Mouse (Mus musculus): ENCODE measurements at regions not wholly inside any gene's neighbourhood (a gene's known extent, or its start where the extent isn't known, plus 50 kb on each side); places are given as distances from the start of the nearest gene placed in this dataset.

GRCm38 (mm10) chr14:106190721-106191120 lies 84.7 kb downstream of the Trim52 start:
- no peak for DNase-seq (ENCODE audit: low spot score)

- DNase-seq (ENCODE audit: low spot score), result no peak
Measured at GRCm38 (mm10) chr14:106193583-106193982, 87.6 kb downstream of the Trim52 start.

- no peak for DNase-seq (ENCODE audit: low spot score)
Measured at GRCm38 (mm10) chr14:106194104-106194503, 88.1 kb downstream of the Trim52 start.

- DNase-seq (ENCODE audit: low spot score), result no peak
Measured at GRCm38 (mm10) chr14:106197826-106198225, 91.8 kb downstream of the Trim52 start.

GRCm38 (mm10) chr14:106199109-106199508 lies 93.1 kb downstream of the Trim52 start:
- no peak for DNase-seq (ENCODE audit: low spot score)

GRCm38 (mm10) chr14:106199536-106200319 lies 93.7 kb downstream of the Trim52 start:
- DNase-seq (ENCODE audit: low spot score), result no peak

GRCm38 (mm10) chr14:106211062-106211461 lies 105.1 kb downstream of the Trim52 start:
- DNase-seq (ENCODE audit: low spot score), result no peak

- no peak for DNase-seq (ENCODE audit: low spot score)
Measured at GRCm38 (mm10) chr14:106217681-106218080, 111.7 kb downstream of the Trim52 start.

- DNase-seq (ENCODE audit: low spot score), result no peak
Measured at GRCm38 (mm10) chr14:106219293-106219797, 113.3 kb downstream of the Trim52 start.

- DNase-seq (ENCODE audit: low spot score), result no peak
Measured at GRCm38 (mm10) chr14:106225401-106225800, 119.4 kb downstream of the Trim52 start.

GRCm38 (mm10) chr14:106241721-106242405 lies 135.9 kb downstream of the Trim52 start:
- DNase-seq (ENCODE audit: low spot score), result no peak

- no peak for DNase-seq (ENCODE audit: low spot score)
Measured at GRCm38 (mm10) chr14:106259396-106260108, 153.6 kb downstream of the Trim52 start.

GRCm38 (mm10) chr14:106265290-106265689 lies 159.3 kb downstream of the Trim52 start:
- no peak for DNase-seq (ENCODE audit: low spot score)

- no peak for DNase-seq (ENCODE audit: low spot score)
Measured at GRCm38 (mm10) chr14:106267679-106268561, 161.9 kb downstream of the Trim52 start.

- DNase-seq (ENCODE audit: low spot score), result no peak
Measured at GRCm38 (mm10) chr14:106269680-106270079, 163.7 kb downstream of the Trim52 start.

GRCm38 (mm10) chr14:106313558-106313957 lies 207.6 kb downstream of the Trim52 start:
- no peak for DNase-seq (ENCODE audit: low spot score)

GRCm38 (mm10) chr14:106314079-106314551 lies 208.1 kb downstream of the Trim52 start:
- no peak for DNase-seq (ENCODE audit: low spot score)

- no peak for DNase-seq (ENCODE audit: low spot score)
Measured at GRCm38 (mm10) chr14:106318767-106319166, 212.8 kb downstream of the Trim52 start.

- no peak for DNase-seq (ENCODE audit: low spot score)
Measured at GRCm38 (mm10) chr14:106327653-106328283, 221.8 kb downstream of the Trim52 start.

- DNase-seq (ENCODE audit: low spot score), result no peak
Measured at GRCm38 (mm10) chr14:106364767-106365623, 259.0 kb downstream of the Trim52 start.

All from c-Kit-positive CD71-positive TER-119-positive erythroid progenitor cells, embryonic 14.5 days (primary cell).